Mouse (Mus musculus): ENCODE data around the gene Osbpl5. TPM values are rescaled to one million over a fixed set of nuclear protein-coding genes. Genes with fewer than 3 reads are reported as not detected.

Osbpl5 gene
- total RNA-seq, 2 experiments from 2014 or later = 45.1 to 46.4 TPM

Small RNAs within 50 kb of the gene (microRNA-seq; reads per million reads assigned to microRNA genes)
- 0 reads per million in 2 experiments for gene Gm22064

Other genes starting within 250 kb of the Osbpl5 start
- 100 to 1,000 TPM; 203 to 204 TPM for gene Nap1l4, start 207.9 kb downstream of the Osbpl5 start, total RNA-seq (2021)
- gene Cars, start 156.9 kb downstream of the Osbpl5 start, total RNA-seq (2021) = 10 to 100 TPM; 24.5 to 27.1 TPM
- gene Tnfrsf26, start 128.3 kb downstream of the Osbpl5 start, total RNA-seq (2021) = 1 to 10 TPM; 1.0 to 1.4 TPM
- 1 to 10 TPM; 3.6 to 5.0 TPM for gene Tnfrsf22, start 107.3 kb downstream of the Osbpl5 start, total RNA-seq (2021)
- gene Tnfrsf23, start 71.1 kb downstream of the Osbpl5 start, total RNA-seq (2021) = 1 to 10 TPM; 3.4 to 3.6 TPM
- gene Mrgprg, start 10.0 kb upstream of the Osbpl5 start, total RNA-seq (2021) = not detected
- 1 to 10 TPM; 2.3 to 2.4 TPM for gene Mrgpre, start 27.5 kb upstream of the Osbpl5 start, total RNA-seq (2021)
- gene Nadsyn1, start 65.9 kb upstream of the Osbpl5 start, total RNA-seq (2021) = 1 to 10 TPM; 8.8 to 9.8 TPM
- 10 to 100 TPM; 15.7 to 17.5 TPM for gene Dhcr7, start 66.2 kb upstream of the Osbpl5 start, total RNA-seq (2021)
- gene Gm498, start 109.9 kb upstream of the Osbpl5 start, total RNA-seq (2021) = not detected
- gene Shank2, start 244.9 kb upstream of the Osbpl5 start, total RNA-seq (2021) = under 1 TPM; 0.88 to 0.97 TPM